Mouse (Mus musculus) testis, adult 2 months (tissue): ENCODE measurements around the gene Slc1a3.

Experiments used
- CTCF ChIP-seq: fragments of 200-500 bp; IDR thresholded peaks from 2 replicates; pipeline ENCODE4 v1.5.1; 2012; ENCODE audit warnings: low read depth, mild to moderate bottlenecking, inconsistent platforms, low read length, moderate library complexity; ENCODE audit not compliant: control insufficient read depth, insufficient read depth, insufficient replicate concordance
- POLR2A ChIP-seq: fragments of 200-500 bp; IDR thresholded peaks from 2 replicates; pipeline ENCODE4 v1.6.1; 2012; ENCODE audit warnings: low read depth, mild to moderate bottlenecking, inconsistent platforms, low read length, moderate library complexity; ENCODE audit not compliant: control insufficient read depth

- TF ChIP-seq CTCF, result no peak
- TF ChIP-seq POLR2A, result no peak
These were observed 11.2 kb upstream of the Slc1a3 start for GRCm38 (mm10) chr15:8721746-8722145.
